Mouse (Mus musculus) layer of hippocampus, adult 18-20 months (tissue): ENCODE measurements around the gene Slc26a10. TPM values are rescaled to one million over a fixed set of nuclear protein-coding genes. Genes with fewer than 3 reads are reported as not detected.
"Not testable (repeated sequence)": the region's sequence is repeated elsewhere in the genome, so short reads cannot be mapped to it uniquely, and the experiment has no call there.

Experiments
- DNase-seq, 2 experiments: peaks; one replicate each; pipeline ENCODE4 v3.0.0; 2022; ENCODE audit warnings: low spot score in 2 of 2
- total RNA-seq, 2 experiments: library from RNA; stranded (reverse); gene quantifications; 2 replicates each; pipeline ENCODE4 v1.2.3; 2021

Gene Slc26a10
- total RNA-seq, 2 experiments from 2014 or later, result 10.2 to 13.5 TPM

DNA sequence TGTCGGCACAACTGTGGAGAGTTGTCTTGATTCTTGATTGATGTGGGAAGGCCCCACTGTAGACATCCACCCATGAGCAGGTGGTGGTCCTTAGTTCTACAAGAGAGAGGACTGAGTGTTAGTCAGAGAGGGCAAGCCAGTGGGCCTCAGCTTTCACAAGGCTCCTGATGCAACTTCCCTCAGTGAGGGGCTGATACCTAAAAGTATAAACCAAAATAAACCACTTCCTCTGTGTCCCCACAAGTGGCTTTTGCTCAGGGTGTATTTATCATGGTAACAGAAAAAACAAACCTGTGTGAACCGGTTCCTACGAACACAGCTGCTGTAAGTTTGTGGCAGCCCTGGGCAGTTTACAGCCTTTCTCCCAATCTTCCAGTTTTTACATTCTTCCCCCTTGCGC is 43.9 kb downstream of the Slc26a10 start:
- no peak for DNase-seq

DNA sequence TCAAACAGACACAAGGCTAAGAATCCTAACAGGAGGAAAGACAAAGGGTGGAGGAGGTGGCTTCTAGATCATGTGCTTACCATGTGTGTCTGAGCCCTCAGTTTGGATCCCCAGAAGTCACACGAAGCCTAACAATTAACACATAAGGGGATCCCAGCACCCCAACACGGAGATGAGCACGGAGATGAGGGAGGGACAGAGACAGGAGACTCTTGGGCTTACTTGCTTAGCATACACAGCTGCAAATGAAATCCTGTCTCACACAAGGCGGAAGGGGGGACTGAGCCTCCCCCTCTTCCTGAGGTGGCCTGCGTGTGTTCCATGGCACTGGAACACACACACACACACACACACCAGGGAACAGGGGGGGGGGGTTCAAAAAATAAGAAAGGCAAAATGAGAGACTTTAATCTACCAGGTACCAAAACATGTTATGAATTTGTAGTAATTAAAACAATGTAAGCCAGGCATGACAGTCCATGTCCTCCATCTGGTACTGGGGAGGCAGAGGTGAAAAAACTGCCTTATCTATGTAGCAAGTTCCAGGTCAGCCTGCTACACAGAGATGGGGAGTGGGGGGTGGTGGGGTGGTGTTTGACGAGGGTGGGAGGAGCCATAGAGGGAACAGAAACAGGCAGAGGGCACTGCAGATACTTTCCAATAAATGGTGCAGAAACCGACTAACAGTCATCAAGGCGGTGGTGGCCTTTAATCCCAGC is 45.2 kb downstream of the Slc26a10 start:
- no peak for DNase-seq

DNA sequence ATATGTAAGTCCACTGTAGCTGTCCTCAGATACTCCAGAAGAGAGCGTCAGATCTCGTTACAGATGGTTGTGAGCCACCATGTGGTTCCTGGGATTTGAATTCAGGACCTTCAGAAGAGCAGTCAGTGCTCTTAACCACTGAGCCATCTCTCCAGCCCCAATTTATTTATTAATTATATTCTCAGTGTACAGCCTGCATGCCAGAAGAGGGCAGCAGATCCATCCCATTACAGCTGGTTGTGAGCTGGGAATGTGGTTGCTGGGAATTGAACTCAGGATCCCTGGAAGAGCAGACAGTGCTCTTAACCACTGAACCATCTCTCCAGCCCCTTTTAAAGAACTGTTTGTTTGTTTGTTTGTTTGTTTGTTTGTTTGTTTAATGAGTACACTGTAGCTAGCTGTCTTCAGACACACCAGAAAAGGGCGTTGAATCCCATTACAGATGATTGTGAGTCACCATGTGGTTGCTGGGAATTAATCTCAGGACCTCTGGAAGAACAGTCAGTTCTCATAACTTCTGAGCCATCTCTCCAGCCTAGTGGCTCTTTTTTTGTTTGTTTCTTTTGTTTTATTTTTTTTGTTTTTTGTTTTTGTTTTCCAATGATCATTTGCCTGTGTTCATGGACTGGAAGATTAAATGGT is 45.9 kb downstream of the Slc26a10 start:
- DNase-seq, result not testable (repeated sequence)

DNA sequence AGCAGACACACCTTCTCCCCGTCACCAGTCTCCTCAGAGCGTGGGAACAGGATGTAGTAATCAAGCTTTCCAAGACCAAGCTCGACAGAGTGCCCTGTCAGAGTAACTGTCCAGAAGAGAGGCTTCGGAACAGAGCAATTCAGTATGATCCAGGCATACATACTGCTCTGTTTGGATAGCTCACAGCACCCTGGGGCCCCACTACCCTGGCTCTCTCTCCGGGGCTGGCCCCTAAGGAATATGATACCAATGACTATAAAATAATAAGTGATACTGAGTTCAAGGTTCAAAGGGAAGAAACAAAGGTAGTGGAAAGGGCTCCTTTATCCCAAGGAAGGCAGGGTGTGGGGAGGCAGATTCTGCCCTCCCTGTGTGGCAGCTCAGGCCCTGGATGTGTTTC is 48.0 kb downstream of the Slc26a10 start:
- DNase-seq, result no peak

DNA sequence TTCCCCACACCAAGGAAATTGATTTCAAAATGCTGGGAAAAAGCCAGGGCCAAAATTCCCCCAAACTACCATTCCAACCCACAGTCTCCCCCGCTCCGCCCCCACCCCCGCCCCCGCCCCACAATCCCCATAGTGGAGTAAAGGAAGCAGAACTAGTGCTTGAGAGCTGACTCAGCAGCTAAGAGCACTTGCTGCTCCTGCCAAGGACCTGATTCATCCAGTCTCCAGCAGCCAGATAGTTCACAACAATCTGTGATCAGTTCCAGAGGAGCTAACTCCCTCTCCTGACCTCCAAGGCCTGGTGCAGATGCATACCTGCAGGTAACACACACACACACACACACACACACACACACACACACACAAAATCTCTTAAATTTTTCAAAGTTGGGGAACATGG is 51.0 kb downstream of the Slc26a10 start:
- DNase-seq, result peak in 1 of 2 experiments; percentile 20

DNA sequence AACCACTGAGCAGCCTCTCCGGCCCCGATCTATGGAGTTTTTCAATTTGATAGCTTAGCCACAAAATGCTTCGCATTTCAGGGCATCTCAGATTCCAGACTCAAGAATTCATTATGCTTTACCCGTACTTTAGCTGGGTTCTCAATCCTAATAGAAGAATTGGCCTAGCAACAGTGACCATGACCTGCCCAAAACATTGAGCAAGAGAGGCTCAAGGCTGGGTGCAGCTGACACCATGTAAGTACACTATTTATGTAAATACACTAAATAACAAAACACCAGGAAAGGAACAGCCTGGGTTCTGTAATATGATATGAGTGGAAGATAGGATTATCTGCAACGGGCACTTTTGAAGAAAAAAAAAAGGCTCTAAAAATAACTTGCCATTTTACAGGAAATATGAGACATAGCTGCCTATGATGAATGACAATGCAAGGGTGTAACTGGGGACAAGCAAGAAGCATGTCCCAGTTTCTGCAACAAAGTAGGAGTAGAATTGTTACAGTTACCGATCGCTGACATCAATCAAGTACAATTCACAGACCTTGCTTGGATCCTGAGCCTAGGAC is 52.6 kb downstream of the Slc26a10 start:
- DNase-seq, result no peak

DNA sequence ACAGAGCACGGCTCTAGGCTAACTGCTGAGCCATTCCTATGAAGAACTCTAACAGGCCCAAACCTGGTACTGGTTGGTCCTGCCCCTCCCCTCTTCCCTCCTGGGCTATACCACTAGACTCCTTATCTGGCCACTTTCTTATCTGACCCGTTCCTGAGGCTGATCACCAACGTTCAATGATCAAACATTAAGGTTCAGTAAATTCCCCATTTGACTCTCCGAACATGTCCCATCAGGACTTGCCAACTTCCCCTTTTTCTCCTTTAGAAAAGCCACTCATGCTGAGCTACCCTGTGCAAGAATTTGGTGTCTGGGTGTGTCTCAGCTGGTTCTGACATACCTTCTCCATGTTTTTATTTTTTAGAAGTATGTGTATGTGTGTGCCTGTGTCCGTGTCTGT is 53.9 kb downstream of the Slc26a10 start:
- DNase-seq, result no peak

DNA sequence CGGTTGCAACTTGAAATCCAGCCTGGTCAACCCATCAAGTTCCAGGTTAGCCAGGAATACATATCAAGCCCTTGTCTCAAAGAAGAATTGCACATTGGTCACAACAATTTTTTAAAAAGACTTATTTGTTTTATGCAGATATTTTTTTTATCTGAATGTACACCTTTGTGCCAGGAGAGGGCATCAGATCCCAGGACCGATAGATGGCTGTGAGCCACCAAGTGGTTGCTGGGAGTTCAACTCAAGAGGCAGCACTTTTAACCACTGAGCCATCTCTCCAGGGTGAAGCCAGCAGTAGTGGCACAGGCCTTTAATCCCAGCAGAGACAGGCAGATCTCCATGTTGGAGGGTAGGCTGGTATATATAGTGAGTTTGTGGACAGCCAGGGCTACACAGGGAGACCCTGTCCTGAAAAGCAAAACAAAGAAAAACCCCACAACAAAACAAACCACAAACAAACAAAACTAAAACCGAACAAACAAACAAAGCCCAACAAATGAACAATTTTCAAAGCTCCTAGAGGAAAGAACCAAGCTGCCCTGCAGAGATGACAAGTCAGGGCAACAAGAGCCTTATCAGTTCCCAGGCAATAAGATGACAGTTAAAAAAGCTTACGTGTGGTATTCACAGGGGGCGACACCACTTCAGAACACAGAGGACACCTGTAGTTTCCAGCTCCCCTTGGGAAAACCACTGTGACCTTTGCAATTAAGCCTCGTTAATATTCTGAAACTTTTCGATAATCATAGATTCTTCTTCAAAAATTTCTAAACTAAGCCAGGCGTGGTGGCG is 55.0 kb downstream of the Slc26a10 start:
- peak in 1 of 2 experiments; percentile 44 for DNase-seq

DNA sequence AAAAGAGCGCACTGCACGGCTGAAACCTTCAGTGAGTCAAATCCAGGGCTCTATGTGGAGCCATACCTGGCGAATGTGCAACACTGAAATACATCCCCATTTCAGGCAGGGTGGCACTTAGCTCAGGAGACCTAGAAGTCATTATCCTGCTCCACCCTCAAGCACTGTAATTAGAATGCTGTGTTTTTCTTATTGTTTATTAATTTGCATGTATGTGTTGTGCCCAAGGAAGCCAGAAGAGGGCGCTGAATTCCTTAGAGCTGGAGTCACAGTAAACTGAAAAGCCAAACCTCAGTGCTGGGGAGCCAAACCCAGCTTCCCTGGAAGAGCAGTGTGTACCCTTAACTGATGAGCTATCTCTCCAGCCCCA is 57.0 kb downstream of the Slc26a10 start:
- DNase-seq, result peak; percentile 70 to 92

DNA sequence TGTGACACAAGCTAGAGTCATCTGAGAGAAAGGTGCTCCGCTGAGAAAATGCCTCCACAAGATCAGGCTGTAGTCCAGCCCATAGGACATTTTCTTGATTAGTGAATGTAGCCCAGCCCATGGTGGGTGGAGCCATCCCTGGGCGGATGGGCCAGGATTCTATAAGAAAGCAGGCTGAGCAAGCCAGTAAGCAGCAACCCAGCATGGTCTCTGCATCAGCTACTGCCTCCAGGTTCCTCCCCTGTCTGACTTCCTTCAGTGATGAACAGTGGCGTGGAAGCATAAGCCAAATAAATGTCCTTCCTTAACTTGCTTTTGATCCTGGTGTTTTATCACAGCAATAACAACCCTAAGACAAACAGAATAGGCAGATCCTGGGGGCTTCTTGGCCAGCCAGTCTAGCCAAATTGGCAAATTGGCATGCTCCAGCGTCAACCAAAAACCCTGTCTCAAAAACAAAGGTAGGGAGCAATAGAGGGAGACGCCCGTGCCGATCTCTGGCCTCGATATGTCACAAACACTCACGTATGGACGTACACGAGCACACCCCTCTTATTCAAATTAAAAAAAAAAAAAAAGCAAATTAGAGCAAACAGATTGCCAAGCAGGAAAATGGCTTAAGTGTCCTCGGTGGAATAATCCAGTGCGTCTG is 57.5 kb downstream of the Slc26a10 start:
- peak in 1 of 2 experiments; percentile 56 for DNase-seq

DNA sequence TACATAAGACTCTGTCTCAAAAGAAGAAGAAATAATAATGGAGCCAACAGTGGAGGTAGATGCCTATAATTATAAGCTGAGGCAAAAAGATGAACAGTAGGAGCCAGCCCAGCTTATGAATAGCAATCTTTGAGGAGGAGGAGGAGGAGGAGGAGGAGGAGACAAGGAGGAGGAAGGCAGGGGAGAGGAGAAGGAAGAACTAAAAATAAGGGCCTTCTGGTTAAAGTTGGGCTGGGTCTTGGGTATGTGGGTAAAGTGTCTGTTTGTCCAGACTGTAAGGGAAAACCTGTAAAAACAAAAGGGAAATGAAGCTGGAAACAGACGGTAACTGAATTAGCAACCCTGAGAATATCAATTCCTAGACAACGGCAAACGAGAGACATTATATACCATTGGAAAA is 58.4 kb downstream of the Slc26a10 start:
- DNase-seq, result no peak

Other genes with a start within 250 kb of the Slc26a10 start
- 100 to 1,000 TPM; 108 to 115 TPM for gene Ctdsp2, start 201.9 kb downstream of the Slc26a10 start, total RNA-seq
- under 1 TPM; 0.25 to 0.77 TPM for gene Avil, start 179.9 kb downstream of the Slc26a10 start, total RNA-seq
- gene Tsfm, start 149.8 kb downstream of the Slc26a10 start, total RNA-seq, result 10 to 100 TPM; 28.0 to 29.0 TPM
- 10 to 100 TPM; 11.2 to 12.6 TPM for gene Mettl1, start 139.2 kb downstream of the Slc26a10 start, total RNA-seq
- under 1 TPM; 0.17 to 0.38 TPM for gene Eef1akmt3, start 139.1 kb downstream of the Slc26a10 start, total RNA-seq
- gene Cyp27b1, start 132.4 kb downstream of the Slc26a10 start, total RNA-seq, result 1 to 10 TPM in 1 of 2 experiments, under 1 TPM in 1; 0.91 to 1.2 TPM
- 10 to 100 TPM; 20.5 to 21.9 TPM for gene March9, start 120.5 kb downstream of the Slc26a10 start, total RNA-seq
- 10 to 100 TPM; 83.9 to 91.1 TPM for gene Cdk4, start 117.1 kb downstream of the Slc26a10 start, total RNA-seq
- gene Tspan31, start 110.4 kb downstream of the Slc26a10 start, total RNA-seq, result 10 to 100 TPM; 60.3 to 60.7 TPM
- 100 to 1,000 TPM; 807 to 841 TPM for gene Agap2, start 105.4 kb downstream of the Slc26a10 start, total RNA-seq
- 100 to 1,000 TPM; 105 to 107 TPM for gene Os9, start 59.5 kb downstream of the Slc26a10 start, total RNA-seq
- 100 to 1,000 TPM; 122 to 124 TPM for gene B4galnt1, start 15.4 kb downstream of the Slc26a10 start, total RNA-seq
- 100 to 1,000 TPM; 338 to 373 TPM for gene Arhgef25, start 9.4 kb upstream of the Slc26a10 start, total RNA-seq
- gene Dtx3, start 15.1 kb upstream of the Slc26a10 start, total RNA-seq, result 100 to 1,000 TPM; 210 to 217 TPM
- 100 to 1,000 TPM; 103 to 114 TPM for gene Pip4k2c, start 30.9 kb upstream of the Slc26a10 start, total RNA-seq
- 100 to 1,000 TPM; 839 to 860 TPM for gene Kif5a, start 82.7 kb upstream of the Slc26a10 start, total RNA-seq
- gene Dctn2, start 85.7 kb upstream of the Slc26a10 start, total RNA-seq, result 100 to 1,000 TPM; 253 to 259 TPM
- gene Mbd6, start 108.4 kb upstream of the Slc26a10 start, total RNA-seq, result 10 to 100 TPM; 48.1 to 53.2 TPM
- gene Mars, start 131.1 kb upstream of the Slc26a10 start, total RNA-seq, result 10 to 100 TPM; 55.2 to 57.5 TPM
- gene Arhgap9, start 141.3 kb upstream of the Slc26a10 start, total RNA-seq, result under 1 TPM; 0.84 to 0.92 TPM
- 1 to 10 TPM; 1.5 to 2.0 TPM for gene Gli1, start 161.3 kb upstream of the Slc26a10 start, total RNA-seq
- not detected for gene Inhbe, start 173.8 kb upstream of the Slc26a10 start, total RNA-seq
- gene Inhbc, start 189.8 kb upstream of the Slc26a10 start, total RNA-seq, result not detected
- gene R3hdm2, start 199.7 kb upstream of the Slc26a10 start, total RNA-seq, result 100 to 1,000 TPM; 164 to 167 TPM